Mouse (Mus musculus) inflammation-experienced regulatory T-cells, adult 6 months (primary cell): ENCODE results near the gene Pip4k2a. TPM values are rescaled to one million over a fixed set of nuclear protein-coding genes. Genes with fewer than 3 reads are reported as not detected.

ENCODE experiments used
- ATAC-seq: one replicate; pipeline ENCODE4 v1.8.0; 2017
- polyA plus RNA-seq, 3 experiments: library from polyadenylated mRNA; unstranded; fragments of 100-300 nt; shearing (Covaris generic); gene quantifications; one replicate each; pipeline ENCODE4 v1.2.1; 2017

Gene Pip4k2a
- polyA plus RNA-seq, 3 experiments from 2014 or later, result 16.7 to 23.5 (median 18.4) TPM

DNA sequence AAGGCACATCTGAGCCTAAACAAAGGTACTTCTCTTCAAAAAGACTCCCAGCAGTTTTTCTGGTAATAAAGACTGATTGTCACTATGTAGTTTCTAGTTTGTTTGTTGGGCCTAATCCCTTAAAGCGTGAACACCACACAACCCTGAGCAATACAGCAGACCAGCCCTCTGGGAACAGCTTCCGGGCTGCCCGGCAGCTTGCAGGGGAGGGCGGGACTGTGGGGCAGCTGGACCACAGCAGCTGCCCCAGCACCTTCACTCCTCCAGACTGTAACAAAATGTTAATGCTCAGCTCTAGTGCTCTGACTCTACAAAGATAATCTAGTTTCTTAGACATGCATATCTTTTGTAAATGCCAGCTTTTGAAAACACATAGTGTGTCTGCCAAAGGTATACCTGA lies 42.9 kb downstream of the Pip4k2a start:
- ATAC-seq, result no peak

DNA sequence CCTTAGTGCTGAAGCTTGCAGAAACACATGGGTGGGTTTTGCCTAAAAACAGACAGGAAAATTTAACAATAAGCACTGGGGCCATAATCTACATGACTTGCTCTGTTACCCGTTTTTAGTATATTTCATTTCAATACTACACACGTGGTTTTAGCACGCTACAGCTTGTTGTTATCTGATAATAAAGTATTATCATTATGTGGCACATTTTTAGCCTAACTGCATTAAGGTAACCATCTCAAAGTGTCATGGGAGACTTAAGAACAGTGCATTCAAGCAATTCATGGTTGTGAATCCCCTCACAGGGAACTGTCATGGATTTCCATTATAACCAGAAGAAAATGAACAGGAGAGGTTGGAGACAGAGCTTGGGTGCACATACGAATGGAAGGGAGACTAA lies 43.5 kb downstream of the Pip4k2a start:
- no peak for ATAC-seq

DNA sequence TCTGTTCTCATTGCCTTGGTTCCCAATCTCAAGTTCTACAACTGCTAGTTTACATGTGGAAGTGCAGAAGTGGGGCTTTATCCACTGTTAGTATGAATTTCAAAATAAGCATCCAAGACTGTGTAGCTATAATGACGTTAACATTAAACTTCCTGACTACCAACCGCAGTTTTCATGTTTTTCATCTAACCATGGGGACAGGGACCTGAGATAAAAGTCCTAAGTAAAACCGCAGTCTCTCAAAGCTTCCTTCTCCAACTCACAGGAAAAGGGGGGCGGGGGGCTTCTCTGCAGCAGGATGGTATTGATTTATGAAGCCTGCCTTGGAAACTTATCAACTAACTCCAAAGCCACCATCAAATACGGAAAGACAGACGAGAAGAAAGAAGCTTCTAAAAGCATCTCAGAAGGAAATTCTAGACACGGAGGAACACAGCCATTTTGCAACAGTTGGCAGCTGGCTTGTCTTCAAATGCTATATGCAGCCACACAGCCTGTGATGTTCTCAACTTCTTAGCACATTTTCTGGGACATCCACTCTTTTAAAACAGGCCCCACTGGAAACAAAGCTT lies 45.7 kb downstream of the Pip4k2a start:
- ATAC-seq, result peak; percentile 89

DNA sequence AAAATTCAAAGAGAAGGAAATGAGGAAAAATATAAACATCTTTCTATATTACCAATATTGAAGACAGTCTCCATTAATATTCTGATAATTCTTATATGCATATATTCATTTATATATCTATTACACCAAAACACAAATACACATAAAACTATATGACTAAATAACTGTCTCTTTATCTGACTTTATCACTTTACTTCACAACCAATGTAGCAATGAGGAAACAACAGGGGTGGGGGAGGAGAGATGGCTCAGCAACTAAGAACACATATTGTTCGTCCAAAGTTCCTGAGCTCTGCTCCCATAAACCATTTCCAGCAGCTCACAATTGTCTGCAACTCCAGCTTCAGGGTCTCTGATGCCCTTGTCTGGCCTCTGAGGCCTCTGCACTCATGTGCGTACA lies 47.2 kb downstream of the Pip4k2a start:
- ATAC-seq, result no peak

DNA sequence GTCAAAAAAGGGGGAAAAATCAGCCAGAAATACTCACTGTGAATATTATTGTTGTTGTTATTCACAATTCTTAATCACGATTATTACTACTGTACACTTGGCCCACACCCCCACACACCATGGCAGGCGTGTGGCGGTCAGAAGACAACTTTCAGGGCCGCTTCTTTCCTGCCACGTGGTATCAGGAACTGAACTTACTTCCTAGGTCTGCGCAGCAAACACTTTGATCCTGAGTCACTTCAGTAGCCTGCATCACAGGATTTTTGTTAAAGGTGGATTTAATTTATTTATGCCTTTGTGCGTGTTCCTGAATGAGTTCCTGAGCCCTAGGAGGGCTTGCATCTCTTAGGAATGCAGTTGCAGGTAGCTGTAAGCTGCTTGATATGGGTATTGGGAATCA lies 49.2 kb downstream of the Pip4k2a start:
- no peak for ATAC-seq

DNA sequence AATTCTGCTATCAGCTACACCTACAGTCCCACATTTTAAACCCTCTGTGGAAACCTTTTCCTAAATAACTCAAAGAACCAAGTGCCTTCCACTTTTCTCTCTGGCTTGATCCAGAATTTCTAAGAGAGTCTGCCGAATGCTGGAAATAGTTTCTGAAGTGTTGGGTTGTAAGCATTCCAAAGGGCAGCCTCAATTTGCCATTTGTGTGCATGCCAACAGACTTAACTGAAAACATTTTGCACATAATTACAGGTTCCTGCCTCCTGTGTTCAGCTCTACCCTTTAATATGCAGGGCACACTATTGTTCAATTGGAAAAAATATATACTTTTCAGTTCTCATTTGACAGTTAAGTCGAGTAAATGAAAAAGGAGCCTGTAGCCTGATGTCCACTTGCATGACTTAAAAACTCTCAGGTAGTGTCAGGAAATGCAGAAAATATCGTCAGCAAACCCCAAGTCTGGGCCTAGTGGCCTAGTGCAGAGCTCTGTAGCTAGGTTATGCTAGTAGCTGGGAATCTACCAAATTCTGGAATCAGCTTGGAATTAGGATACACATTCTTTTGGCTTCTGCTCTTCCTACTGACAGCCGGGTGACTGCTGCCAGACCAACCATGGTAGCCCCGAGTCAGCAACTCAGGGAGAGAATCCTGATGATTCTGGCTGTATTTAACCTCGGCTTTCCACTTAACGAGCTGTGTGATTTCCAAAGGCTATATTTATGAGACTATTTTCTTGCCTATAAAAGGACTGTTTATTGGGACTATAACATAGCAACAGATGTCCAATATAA lies 50.1 kb downstream of the Pip4k2a start:
- ATAC-seq, result no peak

DNA sequence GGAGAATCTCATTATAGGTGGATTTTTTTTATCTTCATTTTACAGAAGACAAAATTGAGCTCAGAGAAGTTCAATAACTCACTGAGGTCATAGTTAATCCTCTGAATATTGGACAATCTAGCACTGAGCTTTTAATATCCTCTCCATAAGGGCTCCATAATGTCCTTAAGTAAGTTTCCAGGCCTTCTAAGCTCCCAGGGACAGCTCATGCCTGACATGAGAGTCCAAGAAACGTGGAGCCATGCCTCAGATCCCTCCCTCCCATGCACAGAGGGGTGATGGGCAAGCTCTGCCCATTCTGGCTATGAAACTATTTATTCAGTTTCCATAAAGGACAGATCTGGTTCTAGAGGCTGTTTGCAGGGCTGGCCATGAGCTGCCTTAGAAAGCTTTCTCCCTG lies 52.5 kb downstream of the Pip4k2a start:
- no peak for ATAC-seq

DNA sequence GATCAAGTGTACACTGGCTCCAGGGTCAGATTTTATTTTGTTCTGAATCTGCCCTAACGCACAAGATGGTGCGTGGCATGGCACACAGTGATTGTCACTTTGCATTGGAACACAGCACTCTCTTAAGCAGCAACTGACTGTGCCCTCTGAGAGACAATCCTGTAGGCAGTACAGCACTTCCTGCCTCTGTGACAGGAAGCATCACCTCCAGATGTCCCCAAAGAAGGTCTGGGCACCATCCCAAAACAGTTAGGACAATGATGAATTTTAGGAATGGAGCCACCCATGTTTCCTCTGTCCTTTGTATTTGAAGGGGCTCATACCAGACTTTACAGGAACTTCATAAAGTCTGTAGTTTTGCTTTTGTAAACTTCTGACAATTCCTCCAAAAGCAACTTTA lies 54.0 kb downstream of the Pip4k2a start:
- ATAC-seq, result peak; percentile 71

DNA sequence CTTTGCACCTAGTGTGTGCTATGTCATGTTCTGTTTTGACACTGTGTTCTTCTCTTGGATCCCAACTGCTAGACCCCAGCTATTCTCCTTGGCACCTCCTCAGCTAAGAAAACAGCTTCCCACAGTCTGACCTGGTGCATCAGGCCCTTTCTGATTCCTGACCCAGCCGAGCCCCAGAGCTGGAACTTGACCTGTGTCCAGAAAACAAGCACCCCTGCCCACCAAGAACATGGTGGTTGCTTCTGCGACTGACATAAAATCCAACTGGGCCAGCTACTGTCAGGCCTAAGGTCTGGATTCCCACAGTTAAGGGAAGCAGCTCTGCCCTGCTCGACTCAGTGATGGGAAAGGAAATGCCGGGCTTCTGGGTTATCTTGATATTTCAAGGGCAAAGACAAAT lies 54.6 kb downstream of the Pip4k2a start:
- no peak for ATAC-seq

DNA sequence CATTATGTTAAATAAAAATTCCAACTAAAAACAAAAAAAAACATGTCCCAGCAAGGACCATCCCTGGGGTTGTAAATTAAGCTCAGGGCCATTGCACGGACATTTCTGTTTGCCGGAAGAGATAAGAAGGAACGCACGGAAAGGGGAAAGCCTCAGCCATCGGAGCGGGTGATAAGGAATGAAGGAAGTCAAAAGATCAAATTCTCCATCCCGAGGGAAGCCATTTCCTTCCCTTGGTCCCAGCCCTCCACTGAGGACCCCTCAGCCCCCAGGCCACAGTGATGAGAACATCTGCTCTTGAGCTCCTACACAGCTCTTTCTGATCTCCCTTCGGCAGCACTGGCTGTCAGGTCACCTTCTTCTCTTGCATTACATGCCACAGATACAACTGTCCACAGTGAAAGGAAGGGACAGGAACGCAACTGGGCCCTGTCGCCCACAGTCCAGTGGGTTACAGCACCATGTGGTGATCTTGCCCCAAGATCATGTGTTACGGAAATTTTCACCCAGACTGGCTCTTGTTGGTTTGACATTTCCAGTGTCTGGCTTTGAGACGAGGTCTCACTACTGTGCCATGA lies 57.1 kb downstream of the Pip4k2a start:
- ATAC-seq, result no peak

DNA sequence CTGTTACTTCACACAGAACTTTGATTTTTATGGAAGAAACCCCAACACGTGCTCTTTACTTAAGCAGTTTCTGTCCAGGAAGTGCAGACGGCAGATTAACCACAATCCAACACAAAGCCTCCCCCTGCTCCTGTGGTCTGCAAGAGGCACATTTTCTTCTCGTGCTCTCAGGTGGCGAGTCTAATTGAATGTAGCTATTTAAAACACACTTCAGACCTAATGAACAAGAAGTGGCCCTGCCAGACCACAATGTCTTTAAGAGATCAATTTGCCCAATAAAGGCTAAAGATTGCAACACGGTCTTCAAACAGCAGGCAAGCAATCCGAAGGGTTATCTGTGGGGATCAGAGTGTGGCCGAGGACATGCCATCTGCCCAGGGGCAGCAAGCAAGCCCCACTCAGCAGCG lies 59.0 kb downstream of the Pip4k2a start:
- ATAC-seq, result peak; percentile 71

DNA sequence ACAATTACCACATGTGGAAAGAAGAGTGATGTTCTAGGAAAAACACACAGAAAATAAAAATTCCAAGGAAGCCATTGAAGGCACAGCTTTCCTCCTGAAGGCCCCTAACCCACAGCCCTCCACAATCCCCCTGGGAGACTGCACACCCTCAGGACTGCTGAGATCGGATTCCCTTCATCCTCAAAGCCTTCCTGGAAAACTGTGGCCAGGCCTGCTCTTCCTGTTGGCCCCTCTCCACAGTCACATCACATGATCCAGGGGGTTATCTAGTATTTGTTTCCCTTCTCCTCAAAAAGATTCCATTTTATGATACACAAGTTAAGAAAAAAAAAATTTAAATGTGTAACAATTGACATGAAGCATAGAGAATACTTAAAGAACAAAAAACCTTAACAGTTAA lies 59.7 kb downstream of the Pip4k2a start:
- ATAC-seq, result no peak

DNA sequence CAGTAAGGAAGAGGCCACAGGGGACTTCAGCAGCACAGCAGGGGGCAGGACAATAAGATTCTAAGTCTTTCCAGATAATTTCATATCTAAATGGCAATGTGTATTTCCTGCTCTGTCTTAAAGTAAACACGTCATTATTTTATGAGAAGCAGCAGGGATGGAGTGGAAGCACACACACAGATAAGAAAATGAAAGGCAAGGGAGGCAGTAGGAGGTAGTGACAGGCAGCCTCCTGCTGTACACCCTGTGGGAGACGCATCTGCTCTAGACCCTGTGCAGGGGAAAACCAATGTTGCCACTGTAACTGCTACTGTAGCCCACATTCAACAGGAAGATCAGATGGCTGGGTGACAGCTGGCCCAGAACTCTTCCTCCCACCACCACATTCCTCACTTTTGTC lies 60.3 kb downstream of the Pip4k2a start:
- peak; percentile 59 for ATAC-seq

DNA sequence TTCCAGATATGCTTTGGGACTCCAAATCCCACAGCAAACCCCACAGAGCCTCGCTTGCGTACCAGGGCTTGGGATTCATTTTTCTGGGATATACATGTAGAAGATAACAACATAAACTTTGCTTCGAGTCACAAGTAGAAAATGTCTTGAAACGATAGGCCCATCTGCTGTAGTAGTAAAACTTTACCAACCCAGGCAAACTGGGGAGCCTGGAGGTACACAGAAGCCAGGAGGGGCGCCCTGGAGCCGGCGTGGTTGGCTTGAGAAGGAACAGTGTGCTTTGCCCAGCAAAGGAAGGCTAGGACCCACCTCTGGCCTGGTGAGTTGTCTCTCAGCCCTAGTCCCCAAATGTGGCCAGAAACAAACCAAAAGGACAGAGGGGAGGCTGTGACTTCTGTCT lies 61.5 kb downstream of the Pip4k2a start:
- ATAC-seq, result no peak

DNA sequence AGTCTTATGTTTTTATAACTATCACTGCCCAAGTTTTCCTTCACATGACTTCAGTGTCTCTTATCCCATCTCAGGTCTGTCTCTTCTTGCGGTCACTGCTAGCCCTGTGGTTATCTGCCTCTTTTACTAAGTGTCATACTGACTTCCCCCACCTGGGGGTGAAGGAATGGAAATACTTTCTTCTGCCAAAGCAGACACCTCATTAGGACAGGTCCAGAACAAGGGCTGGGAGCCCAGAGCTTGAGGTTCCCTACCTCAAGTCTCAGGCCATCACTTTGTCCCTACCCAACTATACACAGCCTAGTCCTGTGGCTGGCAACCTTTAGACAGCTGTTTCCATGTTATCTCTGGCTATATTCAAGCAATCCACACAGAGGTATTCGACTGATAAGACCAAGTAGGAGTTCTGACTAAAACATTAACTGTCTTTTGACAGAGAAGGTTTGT lies 62.3 kb downstream of the Pip4k2a start:
- no peak for ATAC-seq

DNA sequence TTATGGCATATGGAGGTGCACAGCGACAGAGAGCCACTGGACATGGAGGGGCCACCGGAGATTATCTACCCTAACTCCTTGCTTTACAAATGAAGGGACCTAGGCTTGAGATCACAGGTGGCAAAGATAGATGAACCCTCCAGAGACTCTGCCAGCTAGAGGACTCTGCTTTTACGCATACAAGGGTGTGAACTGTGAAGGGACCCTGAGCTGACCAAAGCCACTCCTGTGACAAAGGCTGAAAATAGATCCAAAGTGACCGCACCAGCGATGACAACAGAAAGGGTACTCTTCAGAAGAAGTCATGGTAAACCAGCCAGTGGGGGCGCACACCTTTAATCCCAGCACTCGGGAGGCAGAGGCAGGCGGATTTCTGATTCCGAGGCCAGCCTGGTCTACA lies 63.8 kb downstream of the Pip4k2a start:
- no peak for ATAC-seq

DNA sequence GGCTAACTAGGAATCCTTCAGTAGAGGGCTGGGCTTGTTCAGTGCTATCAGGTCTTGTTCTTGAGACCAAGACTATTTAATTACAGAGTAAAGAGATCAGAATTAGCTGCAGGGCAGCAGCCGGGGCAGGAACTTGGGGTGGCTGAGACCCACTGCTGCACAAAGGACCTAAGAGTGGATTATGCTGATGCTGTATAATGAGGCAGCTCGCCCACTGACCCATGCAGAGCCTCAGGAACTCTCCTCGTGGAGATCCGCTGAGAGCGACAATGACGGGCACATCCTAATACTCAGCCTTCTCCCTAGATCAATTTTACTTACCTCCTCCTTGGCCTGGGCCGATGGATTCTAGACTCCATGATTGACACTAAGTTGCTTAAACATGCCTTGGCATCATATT lies 64.5 kb downstream of the Pip4k2a start:
- no peak for ATAC-seq

DNA sequence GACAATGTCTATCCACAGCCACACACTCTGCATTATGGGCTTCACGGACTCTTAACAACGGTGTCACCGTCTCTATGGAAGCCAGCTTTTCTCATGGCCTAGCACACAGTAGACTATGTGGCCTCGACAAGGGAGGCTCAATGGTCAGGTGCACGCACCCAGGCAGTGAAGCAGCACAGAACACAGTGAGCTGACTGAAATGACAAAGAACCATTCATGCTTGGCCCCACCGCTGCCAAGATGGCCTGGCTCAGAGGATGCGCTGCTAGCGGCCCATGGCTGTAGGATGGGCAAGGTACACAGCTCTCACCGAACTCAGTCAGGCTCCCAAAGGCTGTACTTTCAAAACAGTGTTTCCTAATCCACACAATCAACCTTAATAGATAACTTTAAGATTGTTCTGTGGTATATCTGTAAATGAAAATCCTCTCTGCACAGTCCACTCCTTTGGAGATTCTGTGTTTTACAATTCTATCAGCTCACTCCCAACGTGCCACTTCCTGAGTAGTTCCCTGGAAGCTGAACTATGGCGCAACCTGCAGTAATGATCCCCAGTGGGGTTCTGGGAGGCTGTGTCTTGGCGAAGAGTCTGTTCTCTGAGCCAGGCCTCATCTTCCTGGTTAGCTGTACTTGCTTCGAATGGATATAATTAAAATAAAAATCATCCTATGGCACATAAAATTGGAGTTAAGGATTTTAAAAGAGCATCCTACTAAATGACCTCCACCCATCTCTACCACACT lies 67.4 kb downstream of the Pip4k2a start:
- ATAC-seq, result no peak

DNA sequence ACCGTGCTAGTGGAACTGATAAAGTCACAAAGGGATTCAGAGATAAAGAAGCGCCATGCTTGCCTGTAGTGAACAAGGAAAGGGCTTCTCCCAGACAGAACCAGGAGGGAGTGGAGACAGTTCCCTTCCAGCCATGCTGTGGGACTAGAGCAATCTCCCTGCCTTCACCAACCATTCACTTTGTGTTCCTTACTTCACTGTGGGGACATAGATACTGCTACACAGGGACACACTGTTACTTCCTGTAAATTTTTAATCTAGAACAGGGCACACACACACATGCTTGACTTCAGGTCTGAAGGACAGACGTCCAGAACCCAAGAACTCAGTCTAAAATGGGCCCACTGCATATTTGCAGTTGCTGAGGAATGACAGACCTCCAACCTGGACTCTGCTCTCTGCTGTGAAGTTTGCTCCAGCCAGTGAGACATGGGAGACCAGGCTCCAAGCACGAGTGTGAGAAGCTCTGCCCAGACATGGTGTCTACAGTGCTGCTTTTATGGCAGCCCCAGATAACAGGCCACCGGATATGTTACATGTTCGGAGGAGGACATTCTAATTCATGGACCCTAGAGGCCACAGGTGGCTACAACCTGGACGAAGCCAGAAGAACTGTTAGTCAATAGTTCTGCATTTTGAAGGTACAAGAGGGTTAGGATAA lies 69.2 kb downstream of the Pip4k2a start:
- ATAC-seq, result no peak

DNA sequence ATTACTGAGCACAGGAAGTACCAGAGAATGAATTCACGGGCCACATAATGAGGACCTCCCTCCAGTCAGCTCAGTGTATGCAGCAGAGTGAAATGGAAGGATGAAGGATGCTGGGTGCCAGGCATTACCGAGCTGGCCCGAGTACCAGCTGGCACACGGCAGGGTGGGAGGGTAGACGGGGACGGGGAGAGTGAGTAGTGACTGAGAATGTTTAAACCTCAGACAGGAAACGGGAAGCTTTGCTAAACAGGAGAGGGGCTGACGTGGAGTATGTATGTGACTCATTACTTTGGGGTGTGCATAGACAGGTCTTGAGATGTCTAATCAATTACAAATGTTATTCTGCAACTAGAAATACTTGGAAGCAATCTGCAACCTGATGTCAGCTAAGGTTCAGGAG lies 69.7 kb downstream of the Pip4k2a start:
- peak; percentile 94 for ATAC-seq

DNA sequence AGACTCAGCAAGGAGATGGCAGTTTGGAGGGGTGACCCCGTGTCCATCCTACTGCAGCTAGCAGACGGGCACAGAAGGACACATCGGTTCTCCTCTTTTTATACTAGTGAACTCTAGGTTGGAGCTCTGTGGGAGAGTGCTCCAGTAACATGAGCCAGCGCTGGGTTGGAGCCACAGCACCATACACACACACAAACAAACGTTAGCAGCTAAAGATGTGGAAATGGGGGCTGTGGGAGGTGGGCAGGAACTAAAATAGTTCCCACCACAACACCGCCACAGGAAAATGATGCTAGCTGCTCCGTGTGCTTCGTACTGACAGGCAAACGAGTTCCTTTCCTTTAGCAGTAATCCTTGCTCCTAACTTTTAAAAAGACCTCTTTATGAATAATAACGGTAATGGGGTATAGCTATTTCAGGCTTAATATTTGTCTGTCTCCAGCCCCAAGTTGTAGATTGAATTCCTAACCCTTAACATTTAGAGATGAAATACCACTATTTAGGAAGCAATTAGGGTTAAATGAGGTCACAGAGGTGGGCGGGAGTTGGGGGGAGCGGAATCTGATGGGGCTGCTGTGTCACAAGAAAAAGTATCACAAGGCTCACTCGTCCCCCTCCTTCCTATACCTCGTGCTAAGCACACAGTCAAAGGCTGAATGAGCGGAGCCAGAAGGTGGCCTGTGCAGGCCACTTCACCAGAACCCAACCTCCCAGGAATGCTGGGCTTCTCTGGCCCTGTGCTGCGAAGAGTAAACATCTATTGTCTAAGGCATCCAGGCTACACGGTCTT lies 73.9 kb downstream of the Pip4k2a start:
- no peak for ATAC-seq

DNA sequence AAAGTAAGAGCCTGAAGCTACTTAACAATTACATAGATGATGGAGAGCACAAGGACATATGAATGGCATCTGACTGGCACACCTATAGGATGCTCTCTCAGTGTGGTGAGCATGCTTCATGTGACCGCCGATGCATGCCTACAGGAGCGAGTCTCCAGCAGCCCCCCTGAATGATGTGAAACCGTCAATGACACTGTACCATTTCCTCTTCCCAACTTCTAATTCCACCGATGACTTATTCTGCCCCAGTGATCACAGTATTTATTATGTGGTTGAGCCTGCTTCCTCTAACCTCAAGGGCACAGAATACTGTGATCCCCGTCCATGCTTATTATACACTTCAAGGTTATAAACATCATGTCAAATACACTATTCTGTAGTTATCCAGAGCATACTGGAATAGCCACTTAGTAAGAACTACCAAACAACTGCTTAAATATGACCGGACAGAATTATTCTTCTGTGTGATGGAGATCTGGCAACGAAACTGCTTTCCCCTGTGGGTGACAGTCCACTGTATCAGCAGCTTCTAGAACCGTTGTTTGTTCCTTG lies 74.8 kb downstream of the Pip4k2a start:
- ATAC-seq, result no peak
